Mouse (Mus musculus): ENCODE data around the gene Dram1.

Gene Dram1

GRCm38 (mm10) chr10:88351411-88352103 lies 27.3 kb downstream of the Dram1 start:
- no peak for DNase-seq (ENCODE audit: extremely low read depth, insufficient read length, low spot score)

GRCm38 (mm10) chr10:88350687-88351086 lies 28.2 kb downstream of the Dram1 start:
- DNase-seq (ENCODE audit: extremely low read depth, insufficient read length, low spot score): no peak

- DNase-seq (ENCODE audit: extremely low read depth, insufficient read length, low spot score): no peak
These were observed 29.1 kb downstream of the Dram1 start for GRCm38 (mm10) chr10:88349800-88350199.

GRCm38 (mm10) chr10:88346454-88347245 lies 32.2 kb downstream of the Dram1 start:
- no peak for DNase-seq (ENCODE audit: extremely low read depth, insufficient read length, low spot score)

- DNase-seq (ENCODE audit: extremely low read depth, insufficient read length, low spot score): no peak
These were observed 32.9 kb downstream of the Dram1 start for GRCm38 (mm10) chr10:88345899-88346401.

- DNase-seq (ENCODE audit: extremely low read depth, insufficient read length, low spot score): no peak
These were observed 37.5 kb downstream of the Dram1 start for GRCm38 (mm10) chr10:88341368-88341767.

- no peak for DNase-seq (ENCODE audit: extremely low read depth, insufficient read length, low spot score)
These were observed 38.2 kb downstream of the Dram1 start for GRCm38 (mm10) chr10:88340660-88341059.

- no peak for DNase-seq (ENCODE audit: extremely low read depth, insufficient read length, low spot score)
These were observed 48.2 kb downstream of the Dram1 start for GRCm38 (mm10) chr10:88330695-88331094.

GRCm38 (mm10) chr10:88328056-88328450 lies 50.8 kb downstream of the Dram1 start:
- DNase-seq (ENCODE audit: extremely low read depth, insufficient read length, low spot score): no peak

GRCm38 (mm10) chr10:88327160-88328055 lies 51.5 kb downstream of the Dram1 start:
- DNase-seq (ENCODE audit: extremely low read depth, insufficient read length, low spot score): peak; percentile 16

- DNase-seq (ENCODE audit: extremely low read depth, insufficient read length, low spot score): no peak
These were observed 57.1 kb downstream of the Dram1 start for GRCm38 (mm10) chr10:88321739-88322138.

GRCm38 (mm10) chr10:88320714-88321416 lies 58.0 kb downstream of the Dram1 start:
- DNase-seq (ENCODE audit: extremely low read depth, insufficient read length, low spot score): peak; percentile 16

- DNase-seq (ENCODE audit: extremely low read depth, insufficient read length, low spot score): no peak
These were observed 60.7 kb downstream of the Dram1 start for GRCm38 (mm10) chr10:88318179-88318578.

- no peak for DNase-seq (ENCODE audit: extremely low read depth, insufficient read length, low spot score)
These were observed 61.7 kb downstream of the Dram1 start for GRCm38 (mm10) chr10:88317151-88317550.

GRCm38 (mm10) chr10:88314841-88315240 lies 64.0 kb downstream of the Dram1 start:
- DNase-seq (ENCODE audit: extremely low read depth, insufficient read length, low spot score): no peak

- DNase-seq (ENCODE audit: extremely low read depth, insufficient read length, low spot score): no peak
These were observed 69.0 kb downstream of the Dram1 start for GRCm38 (mm10) chr10:88309851-88310250.

GRCm38 (mm10) chr10:88306235-88306634 lies 72.6 kb downstream of the Dram1 start:
- DNase-seq (ENCODE audit: extremely low read depth, insufficient read length, low spot score): peak; percentile 15

GRCm38 (mm10) chr10:88304302-88304701 lies 74.6 kb downstream of the Dram1 start:
- peak; percentile 23 for DNase-seq (ENCODE audit: extremely low read depth, insufficient read length, low spot score)

GRCm38 (mm10) chr10:88303079-88303478 lies 75.8 kb downstream of the Dram1 start:
- no peak for DNase-seq (ENCODE audit: extremely low read depth, insufficient read length, low spot score)

GRCm38 (mm10) chr10:88301802-88302470 lies 76.9 kb downstream of the Dram1 start:
- no peak for DNase-seq (ENCODE audit: extremely low read depth, insufficient read length, low spot score)
